Comparison of ENCODE assay signal across 9 mouse cellular contexts in the genomic region with DNA sequence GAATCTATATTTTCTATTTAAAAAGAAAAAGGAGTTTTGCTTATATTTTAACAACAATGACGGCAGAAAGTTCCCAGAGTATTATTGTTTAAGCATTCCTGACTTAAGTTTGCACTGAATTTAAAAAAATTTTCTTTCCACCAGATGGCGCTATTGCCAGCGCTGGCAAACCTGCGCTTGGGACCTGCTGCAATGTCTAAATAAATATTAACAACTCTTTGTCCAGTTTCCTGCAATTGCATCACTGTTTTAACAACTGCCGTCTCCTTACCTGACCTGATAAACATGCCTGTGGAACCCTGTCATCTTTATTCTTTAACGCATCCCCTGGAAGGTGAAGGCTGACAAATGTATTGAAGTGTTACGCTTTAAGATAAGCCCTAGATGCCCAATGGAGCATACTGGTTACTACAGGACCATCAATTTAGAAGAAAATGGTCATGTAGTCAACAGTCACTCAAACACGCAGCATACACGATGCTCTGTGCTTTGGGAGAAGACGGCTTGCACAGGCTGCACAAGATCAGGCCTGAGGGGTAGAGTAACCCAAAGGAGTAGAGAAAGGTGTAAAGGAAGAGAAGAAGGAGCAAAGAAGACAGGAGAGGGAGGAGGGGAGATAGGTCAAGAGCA.
DNase-seq lines count a peak whose midpoint lies in the region; ATAC-seq and TF ChIP-seq lines count a peak whose summit lies in the region.
"Had no signal": no experiment of that assay in that cellular context is flagged by ENCODE, and none has a peak within 500 bp of the region (broad histone marks: within the 10 kb centered on the region; RNA-seq: fewer than 3 reads in every experiment).

No protein-coding gene starts in this region.

- H3K4me1 ChIP-seq in heart, adult 2 months (ENCODE audit: control insufficient read depth, insufficient read depth, low read length) = peaks cover 7% of the 10 kb centered on the region
- H3K4me1 ChIP-seq in CH12.LX (ENCODE audit: control insufficient read depth in 1 of 2, insufficient read depth in 2 of 2) = peaks cover 6 to 8% of the 10 kb centered on the region in 2 experiments
- no peaks in the 10 kb centered on the region for H3K4me1 ChIP-seq in midbrain, embryonic 16.5 days (ENCODE audit: control insufficient read depth, insufficient read depth, low read length)

- peak; percentile 24 to 27; a peak in 1 of 4 replicates for ATAC-seq in hematopoietic stem cell, adult 5-6 weeks (replicated peaks in 1 of 2; ENCODE audit: insufficient read depth in 1 of 2, low FRiP score in 2 of 2, low TSS enrichment in 1 of 2, low read depth in 1 of 2, poor library complexity in 2 of 2, severe bottlenecking in 2 of 2)
- peak; percentile 64; the same call in 1 of the 2 replicates for ATAC-seq in midbrain, embryonic 16.5 days
- no peak for ATAC-seq in monocyte, adult 5-6 weeks (replicated peaks; ENCODE audit: insufficient number of reproducible peaks, low FRiP score, low TSS enrichment, poor library complexity, severe bottlenecking)

- peak; percentile 82 for TF ChIP-seq RAD21 in CH12.LX (IDR thresholded peaks at IDR 0.05; ENCODE audit: low read depth, low read length)

- H3K4me2 ChIP-seq in CH12.LX (ENCODE audit: insufficient read depth, low read depth, poor library complexity, severe bottlenecking) = no peak overlapping the region
- no peak overlapping the region for H3K4me2 ChIP-seq in midbrain, embryonic 16.5 days (ENCODE audit: low read length)

- no peak overlapping the region for H3K4me3 ChIP-seq in heart, adult 2 months
- H3K4me3 ChIP-seq in CH12.LX (replicated peaks in 1 of 3; ENCODE audit: low read depth in 2 of 3, low read length in 2 of 3, poor library complexity in 1 of 3) = no peak overlapping the region
- no peak overlapping the region for H3K4me3 ChIP-seq in midbrain, embryonic 16.5 days (ENCODE audit: low read depth, low read length)
- H3K4me3 ChIP-seq: liver, embryonic 13.5 days had no signal

- 36% methylated on average over 10 of the region's 10 CpGs for WGBS in heart, adult 2 months
- WGBS in midbrain, embryonic 16.5 days = 42% methylated on average over 10 of the region's 10 CpGs

- H3K27ac ChIP-seq in heart, adult 2 months = peak overlapping the region; percentile 80; the same call in 1 of the 2 replicates
- peak overlapping the region; percentile 7; the same call in 1 of the 2 replicates for H3K27ac ChIP-seq in CH12.LX (ENCODE audit: insufficient read depth, low read depth)
- H3K27ac ChIP-seq in midbrain, embryonic 16.5 days (ENCODE audit: low read length) = no peak overlapping the region

- no peak overlapping the region for H3K9ac ChIP-seq in heart, adult 2 months (ENCODE audit: low read depth, low read length)
- no peak overlapping the region for H3K9ac ChIP-seq in CH12.LX (ENCODE audit: insufficient read depth, low read depth)
- H3K9ac ChIP-seq in midbrain, embryonic 16.5 days (ENCODE audit: low read depth, low read length) = no peak overlapping the region
- H3K9ac ChIP-seq: liver, embryonic 13.5 days had no signal

- no peak for TF ChIP-seq POLR2A in heart, adult 2 months (IDR thresholded peaks at IDR 0.05; ENCODE audit: insufficient read depth, low read depth, low read length)
- no peak for TF ChIP-seq POLR2A in CH12.LX (IDR thresholded peaks at IDR 0.05; ENCODE audit: low read depth, low read length)

- H3K9me3 ChIP-seq in CH12.LX (replicated peaks; ENCODE audit: low read length) = no peaks in the 10 kb centered on the region
- no peaks in the 10 kb centered on the region for H3K9me3 ChIP-seq in midbrain, embryonic 16.5 days (replicated peaks; ENCODE audit: control insufficient read depth, low read length, poor library complexity, severe bottlenecking)
- H3K9me3 ChIP-seq: liver, embryonic 13.5 days had no signal

- no peaks in the 10 kb centered on the region for H3K27me3 ChIP-seq in heart, adult 2 months (ENCODE audit: control insufficient read depth, insufficient read depth, low read length)
- no peaks in the 10 kb centered on the region for H3K27me3 ChIP-seq in CH12.LX (replicated peaks)
- no peaks in the 10 kb centered on the region for H3K27me3 ChIP-seq in midbrain, embryonic 16.5 days (ENCODE audit: control insufficient read depth, insufficient read depth, low read depth, low read length)
- H3K27me3 ChIP-seq: liver, embryonic 13.5 days had no signal

- peak in 1 of 2 experiments; percentile 26 for DNase-seq in heart, adult 2 months
- DNase-seq in heart, adult 11 months = no peak
- DNase-seq in CH12.LX (ENCODE audit: extremely low read depth) = peak; percentile 44
- peak; percentile 35 for DNase-seq in cerebellum, adult 9-11 months
- DNase-seq in kidney, postnatal 4 days = peak; percentile 41 to 58
- DNase-seq: liver, embryonic 13.5 days had no signal

- peak; percentile 83 for TF ChIP-seq CTCF in heart, adult 2 months (IDR thresholded peaks at IDR 0.05)
- peak; percentile 28 to 81; a peak in 3 of 4 replicates for TF ChIP-seq CTCF in CH12.LX (conservative IDR thresholded peaks at IDR 0.05 in 1 of 2, IDR thresholded peaks at IDR 0.05 in 1 of 2; ENCODE audit: low read depth in 2 of 2, low read length in 2 of 2)

- in situ Hi-C loops in CH12.LX (cut with MboI; ENCODE audit: low pct_ligation_motif_present, low pct_unique_long_range_greater_than_20kb, low sequenced_read_pairs) = loop anchor here (10.0 to 25.0 kb wide), 3 partner anchors 225 to 700 kb away; a partner anchor contains a TSS

- intact Hi-C loops in heart, adult 2 months (cut with DNase I) = loop anchor here (2.0 to 10.0 kb wide), 6 partner anchors 70 to 697 kb away; no protein-coding TSS in a partner anchor

- 0 out of 2 replicates have a peak, but pooled peaks have one; percentile 11 for TF ChIP-seq EP300 in heart, adult 2 months (IDR thresholded peaks at IDR 0.05; ENCODE audit: insufficient read depth, low read depth, low read length)
- TF ChIP-seq EP300 in CH12.LX (IDR thresholded peaks at IDR 0.05; ENCODE audit: low read length) = no peak

- no peaks in the 10 kb centered on the region for H3K79me2 ChIP-seq in heart, adult 2 months (replicated peaks; ENCODE audit: control insufficient read depth, insufficient read depth, low read length)
- no peaks in the 10 kb centered on the region for H3K79me2 ChIP-seq in CH12.LX (replicated peaks; ENCODE audit: control insufficient read depth, extremely low read depth, insufficient read depth, poor library complexity, severe bottlenecking)

- no peaks in the 10 kb centered on the region for H3K36me3 ChIP-seq in heart, adult 2 months (ENCODE audit: control insufficient read depth, insufficient read depth, low read length)
- no peaks in the 10 kb centered on the region for H3K36me3 ChIP-seq in CH12.LX (replicated peaks in 1 of 2; ENCODE audit: control insufficient read depth in 1 of 2, insufficient read depth in 1 of 2, low read length in 1 of 2)
- H3K36me3 ChIP-seq in midbrain, embryonic 16.5 days (ENCODE audit: control insufficient read depth, insufficient read depth, low read length) = no peaks in the 10 kb centered on the region
- H3K36me3 ChIP-seq: liver, embryonic 13.5 days had no signal

- dilution Hi-C loops in CH12.LX (cut with MboI; ENCODE audit: extremely low pct_ligation_motif_present, extremely low pct_unique_long_range_greater_than_20kb, low sequenced_read_pairs) = no loop called here

TF ChIP-seq in CH12.LX, 34 proteins besides CTCF, POLR2A, EP300 and RAD21:
- TF ChIP-seq USF1 (IDR thresholded peaks at IDR 0.05; ENCODE audit: low read depth, low read length) (no peak), UBTF (IDR thresholded peaks at IDR 0.05; ENCODE audit: low read depth, low read length) (no peak), MEF2A (IDR thresholded peaks at IDR 0.05; ENCODE audit: borderline replicate concordance, low read depth, low read length) (0 out of 2 replicates have a peak, but pooled peaks have one; percentile 18), NELFE (IDR thresholded peaks at IDR 0.05; ENCODE audit: low read depth, low read length) (0 out of 2 replicates have a peak, but pooled peaks have one; percentile 10), SMC3 (IDR thresholded peaks at IDR 0.05; ENCODE audit: low read depth, low read length) (peak; percentile 85), ZC3H11A (IDR thresholded peaks at IDR 0.05; ENCODE audit: low read depth, low read length) (peak; percentile 54; the same call in 1 of the 2 replicates)
TF ChIP-seq in CH12.LX: peak in this region for 4.
